Mouse (Mus musculus) cerebellum, adult 18-20 months (tissue): ENCODE results near the gene Hoxa3.

Experiments used
- DNase-seq, 2 experiments: peaks; one replicate each; pipeline ENCODE4 v3.0.0; 2021

Gene Hoxa3

DNA sequence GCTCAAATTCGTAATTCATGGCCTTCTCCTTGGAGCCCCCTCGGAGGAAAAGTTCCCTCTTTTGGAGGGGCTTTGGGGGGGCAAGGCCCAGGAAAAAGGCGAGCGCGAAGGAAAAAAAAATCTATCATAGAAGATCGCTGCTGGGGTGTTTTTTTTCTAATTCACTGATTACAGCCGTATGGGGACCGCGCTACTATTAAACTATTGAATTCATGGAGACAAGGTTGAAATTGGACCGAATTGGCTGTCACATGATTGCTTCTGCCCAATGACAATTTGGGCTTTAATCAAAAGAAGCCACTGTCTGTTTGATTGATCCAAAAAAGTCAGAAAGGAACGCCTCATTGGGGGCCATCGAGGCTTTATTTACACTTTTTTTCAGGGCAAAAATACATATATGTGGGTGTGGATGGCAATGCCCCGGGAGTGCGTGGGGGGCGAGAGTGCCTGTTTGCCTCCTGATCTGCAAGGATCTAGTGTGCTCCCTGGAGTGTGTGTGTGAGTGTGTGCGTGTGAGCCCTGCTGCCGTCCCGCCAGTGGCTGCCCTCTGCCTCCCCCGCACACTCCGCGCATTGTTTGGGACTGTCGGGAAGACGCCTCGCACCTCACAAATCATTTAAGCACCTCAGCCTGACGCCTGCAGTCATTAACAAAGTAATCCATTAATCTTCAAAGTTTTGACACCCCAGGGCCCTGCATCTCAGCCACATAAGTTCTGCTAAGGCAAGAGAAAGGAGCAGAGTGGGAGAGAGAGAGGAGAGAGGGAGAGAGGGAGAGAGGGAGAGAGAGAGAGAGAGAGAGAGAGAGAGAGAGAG lies 48.3 kb downstream of the Hoxa3 start, which contains the start of gene Hoxa2:
Gene Hoxa2, minus strand, starts transcription at position 206 of the 815 bp plus-strand sequence.
- no peak for DNase-seq

DNA sequence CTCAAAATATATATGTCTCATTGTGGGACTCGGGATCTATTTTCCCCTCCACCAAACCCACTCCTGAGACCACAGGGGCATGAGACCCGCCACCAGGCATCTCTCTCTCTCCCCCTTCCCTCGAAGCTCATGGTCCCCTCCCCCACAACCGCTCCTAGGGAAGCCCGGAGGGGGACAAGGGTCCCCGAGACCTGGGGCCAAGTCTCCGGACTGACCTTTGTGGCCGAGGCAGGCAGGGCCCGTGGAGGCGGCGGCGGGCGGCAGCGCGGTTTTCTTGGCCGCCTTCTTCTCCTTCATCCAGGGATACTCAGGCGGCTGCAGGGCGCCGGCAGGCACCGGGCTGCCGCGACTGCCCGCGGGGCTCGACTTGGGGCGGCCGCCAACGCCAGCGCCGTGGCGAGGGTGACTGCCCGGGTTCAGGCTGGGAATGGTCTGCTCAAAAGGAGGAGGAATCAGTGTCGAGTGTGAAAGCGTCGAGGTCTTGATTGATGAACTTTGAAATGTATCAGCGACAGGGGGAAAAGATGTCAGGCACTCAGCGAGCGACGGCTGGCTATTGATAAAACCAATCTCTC lies 49.0 kb downstream of the Hoxa3 start:
- no peak for DNase-seq

DNA sequence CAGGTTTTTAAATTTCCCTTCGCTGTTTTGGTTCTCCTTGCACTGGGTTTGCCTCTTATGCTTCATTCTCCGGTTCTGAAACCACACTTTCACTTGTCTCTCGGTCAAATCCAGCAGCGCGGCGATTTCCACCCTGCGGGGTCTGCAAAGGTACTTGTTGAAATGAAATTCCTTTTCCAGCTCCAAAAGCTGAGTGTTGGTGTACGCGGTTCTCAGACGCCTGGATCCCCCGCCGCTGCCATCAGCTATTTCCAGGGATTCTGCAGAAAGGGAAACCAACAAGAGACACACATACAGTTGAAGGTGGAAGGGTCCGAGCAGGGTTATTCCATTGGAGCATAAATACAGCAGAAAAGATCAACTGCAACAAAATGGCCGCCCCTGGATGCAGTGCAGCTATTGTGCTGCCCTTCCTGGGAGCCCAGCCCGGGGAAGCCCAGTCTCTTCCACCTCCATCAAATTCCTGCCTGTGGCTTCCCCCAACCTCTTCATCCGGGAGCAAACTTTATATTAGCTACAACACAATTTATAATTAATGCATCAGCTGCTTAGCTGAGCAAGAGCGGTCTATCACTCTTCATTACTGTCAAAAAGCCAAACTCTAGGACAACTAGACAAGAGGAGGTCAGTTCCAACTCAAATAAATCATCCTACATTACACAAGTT lies 49.6 kb downstream of the Hoxa3 start:
- DNase-seq = no peak

DNA sequence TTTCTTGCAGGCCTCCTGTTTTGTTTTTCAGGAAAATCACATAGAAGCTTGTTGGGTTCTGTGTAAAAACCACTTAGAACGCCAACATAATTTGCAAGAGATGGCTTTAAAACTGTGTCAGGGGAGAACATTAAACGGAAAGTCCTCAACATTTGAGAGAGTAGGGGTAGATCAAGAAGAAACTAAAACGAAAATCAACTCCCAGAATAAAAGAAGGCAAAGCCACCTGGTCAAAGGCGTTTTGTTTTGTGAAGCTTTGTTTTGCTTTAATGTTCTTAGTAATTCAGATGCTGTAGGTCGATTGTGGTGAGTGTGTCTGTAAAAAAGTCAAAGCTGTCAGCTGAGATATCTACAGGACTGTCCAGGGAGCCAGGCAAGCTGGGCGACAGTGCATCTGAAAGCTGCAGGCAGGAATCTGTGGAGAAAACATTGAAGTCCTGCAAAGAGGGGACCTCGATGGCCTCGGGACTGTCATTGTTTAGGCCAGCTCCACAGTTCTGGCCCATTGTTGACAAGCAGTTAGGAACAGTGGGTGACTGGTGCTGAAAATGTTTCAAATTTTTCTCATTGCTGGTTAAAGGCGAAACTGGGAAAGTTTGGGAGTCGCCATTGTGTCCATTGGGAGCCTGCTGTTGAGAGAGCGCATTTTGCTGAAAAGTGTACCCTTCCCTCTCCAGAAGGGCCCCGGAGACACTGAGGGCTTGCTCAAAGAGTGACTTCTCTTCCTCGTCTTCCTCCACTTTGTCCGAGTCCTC lies 50.3 kb downstream of the Hoxa3 start:
- DNase-seq = no peak

DNA sequence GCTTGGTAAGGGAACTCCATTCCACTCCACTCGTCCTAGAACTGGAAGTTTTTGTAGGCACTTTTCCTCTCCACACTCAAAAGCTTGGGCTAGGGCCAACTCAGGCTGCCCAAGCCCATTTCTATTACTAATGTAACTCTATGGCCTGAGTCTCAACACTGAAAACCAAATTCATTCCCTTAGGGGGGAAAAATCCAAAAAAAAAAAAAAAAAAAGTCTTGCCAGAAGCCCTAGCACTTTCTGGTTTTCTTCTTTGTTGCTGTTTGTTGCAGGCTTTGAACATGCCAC lies 51.1 kb downstream of the Hoxa3 start:
- no peak for DNase-seq

DNA sequence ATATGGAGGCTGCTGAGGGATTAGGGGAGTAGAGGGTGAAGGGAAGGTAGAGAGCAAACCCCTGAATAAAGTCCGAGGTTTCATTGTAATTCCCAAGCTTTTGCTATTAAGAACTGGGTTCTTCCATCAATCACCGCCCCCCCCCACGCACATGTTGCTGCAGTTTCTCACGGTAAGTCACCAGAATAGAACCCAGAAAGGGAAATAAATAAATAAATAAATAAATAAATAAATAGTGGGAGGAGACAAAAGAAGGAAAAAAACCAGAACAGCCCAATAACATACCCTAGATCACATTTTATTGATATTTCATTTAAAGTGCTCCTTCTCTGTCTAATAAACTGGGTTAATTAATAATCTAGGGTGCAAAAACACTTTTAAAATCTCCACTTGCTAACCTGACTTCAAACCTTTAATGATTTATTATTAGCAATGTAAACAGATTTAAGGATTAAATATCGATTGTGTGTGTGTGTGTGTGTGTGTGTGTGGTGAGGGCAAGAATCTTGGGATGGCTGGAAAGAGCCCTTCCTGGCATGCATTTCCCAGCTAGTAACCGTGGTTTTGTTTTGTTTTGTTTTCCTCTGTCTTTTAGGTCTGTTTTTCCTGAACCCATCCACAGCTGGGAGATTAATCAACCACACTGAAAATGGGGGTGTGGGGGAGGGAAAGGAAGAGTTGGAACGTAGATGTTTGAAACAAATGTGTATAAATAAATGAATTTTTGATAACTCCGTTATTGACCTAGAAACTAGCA lies 51.6 kb downstream of the Hoxa3 start:
- no peak for DNase-seq

DNA sequence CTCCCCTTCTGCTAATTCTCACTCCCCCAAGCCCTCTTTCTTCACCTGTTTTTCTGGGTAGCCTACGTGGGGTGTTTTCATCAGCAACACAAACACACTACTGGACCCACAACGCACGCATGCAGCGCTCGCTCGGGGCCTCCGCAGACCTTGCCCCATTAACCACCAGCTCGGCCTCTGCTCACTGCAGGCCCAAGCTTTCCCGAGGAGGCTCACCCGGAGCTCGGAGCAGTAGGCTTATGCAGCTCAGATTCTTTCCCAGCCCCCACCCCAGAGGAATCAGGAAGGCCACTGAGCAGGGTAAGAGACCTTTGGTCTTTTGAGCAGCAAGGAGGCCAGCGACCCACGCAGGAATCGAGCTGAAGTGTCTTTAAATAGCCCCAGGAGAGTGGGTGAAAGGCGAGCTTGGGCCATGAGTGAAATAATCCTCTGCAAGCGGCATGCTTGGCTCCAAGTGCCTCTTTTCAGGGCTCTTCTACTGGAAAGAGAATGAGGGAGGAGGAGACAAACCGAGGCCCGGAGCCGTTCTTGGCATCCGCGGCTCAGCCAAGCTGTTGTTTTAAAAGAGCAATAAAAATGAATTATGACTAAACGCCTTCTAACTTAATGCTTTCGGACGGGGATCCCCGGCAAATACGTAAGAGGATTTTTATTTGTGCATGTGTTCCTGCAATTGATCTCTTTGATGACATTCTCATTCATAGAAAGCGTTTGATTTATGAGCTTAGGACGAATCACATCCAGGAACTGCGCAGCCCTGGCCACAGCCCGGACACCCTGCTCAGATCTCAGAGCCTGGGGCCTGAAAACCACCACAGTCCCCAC lies 52.4 kb downstream of the Hoxa3 start:
- DNase-seq = no peak

DNA sequence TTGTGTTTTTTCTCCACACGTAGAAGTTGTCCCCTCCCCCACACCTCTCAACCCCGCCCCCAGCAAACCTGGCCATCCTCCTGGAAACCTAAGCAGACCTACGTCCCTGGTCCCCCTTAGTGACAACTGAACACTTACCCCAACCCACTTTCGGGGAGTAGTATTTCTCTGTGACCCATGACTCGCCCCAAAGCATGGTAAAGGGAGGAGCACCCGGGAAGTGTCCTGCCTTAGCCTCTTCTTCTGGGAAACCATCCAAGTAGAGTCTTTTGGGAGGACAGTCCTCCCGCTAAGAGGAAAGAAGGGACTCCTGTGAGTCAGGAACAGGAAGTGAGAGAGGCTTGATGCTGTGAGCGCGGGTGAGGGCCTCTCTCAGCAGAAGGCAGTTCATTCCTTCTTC lies 53.2 kb downstream of the Hoxa3 start:
- DNase-seq = no peak

DNA sequence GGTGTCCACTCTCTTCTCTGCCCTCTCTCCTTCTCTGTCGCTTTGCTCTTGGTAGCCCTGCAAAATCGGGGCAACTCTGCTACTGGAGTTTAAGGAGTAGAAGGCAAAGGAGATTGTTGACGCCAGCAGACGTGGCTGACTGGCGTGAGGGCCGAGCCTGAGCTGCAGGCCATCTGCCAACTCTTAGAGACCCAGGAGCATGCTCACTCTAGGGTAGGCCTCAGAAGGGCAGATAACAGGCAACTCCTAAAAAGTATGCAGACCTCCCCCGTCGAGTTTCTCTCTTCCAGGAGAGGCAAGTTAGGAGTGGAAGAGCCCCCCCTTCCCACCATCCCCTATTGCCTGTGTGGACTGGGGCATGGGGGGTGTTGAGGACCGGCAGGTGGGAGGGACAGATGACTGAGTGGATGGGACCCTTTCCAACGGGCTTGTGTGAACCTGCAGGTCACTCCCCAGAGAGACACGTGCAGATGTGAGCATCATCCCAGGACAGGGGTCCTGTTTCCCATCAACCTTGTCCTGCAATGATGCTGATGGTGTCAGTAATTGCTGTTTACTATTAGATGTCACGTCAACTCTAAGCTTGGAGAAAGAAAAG lies 53.9 kb downstream of the Hoxa3 start:
- DNase-seq = no peak

DNA sequence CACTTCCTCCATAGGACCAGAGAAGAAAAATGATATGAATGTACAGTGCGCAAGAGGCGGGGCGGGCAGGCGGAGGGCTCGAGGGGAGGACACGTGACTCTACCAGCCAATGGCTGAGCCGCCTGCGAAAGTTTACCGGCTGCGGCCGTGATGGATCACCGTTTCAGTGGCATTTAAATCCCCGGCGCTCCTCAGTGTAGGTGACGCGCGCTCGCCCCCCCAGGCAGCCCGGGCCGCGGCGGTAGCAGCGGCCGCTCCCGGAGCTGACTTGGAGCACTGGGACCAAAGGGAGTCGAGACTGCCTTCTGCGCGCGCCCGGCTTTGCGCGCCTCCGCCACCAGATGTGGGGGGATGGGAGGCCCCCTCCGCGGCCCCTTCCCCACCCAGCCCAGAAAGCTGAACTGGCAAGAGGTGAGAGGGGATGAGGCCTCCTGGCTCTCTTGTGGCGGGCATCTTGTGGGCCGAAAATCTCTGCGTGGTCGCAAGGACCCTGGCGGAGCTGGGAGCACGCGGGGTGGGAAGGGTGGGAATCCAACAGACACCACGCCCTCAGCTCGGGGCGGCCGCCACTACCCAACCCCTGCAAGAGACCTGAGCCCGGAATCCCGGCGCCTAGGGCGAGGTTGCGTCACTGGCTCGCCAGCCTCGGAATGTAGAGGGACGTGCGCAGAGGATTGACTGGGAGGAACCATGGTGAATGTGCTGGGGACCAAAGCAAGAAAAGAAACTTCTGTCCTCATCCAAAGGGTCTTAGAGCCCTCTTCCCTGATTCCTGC lies 54.7 kb downstream of the Hoxa3 start, which contains the start of gene Hoxa1:
Gene Hoxa1, minus strand, starts transcription at position 42 of the 776 bp plus-strand sequence.
- DNase-seq = no peak

DNA sequence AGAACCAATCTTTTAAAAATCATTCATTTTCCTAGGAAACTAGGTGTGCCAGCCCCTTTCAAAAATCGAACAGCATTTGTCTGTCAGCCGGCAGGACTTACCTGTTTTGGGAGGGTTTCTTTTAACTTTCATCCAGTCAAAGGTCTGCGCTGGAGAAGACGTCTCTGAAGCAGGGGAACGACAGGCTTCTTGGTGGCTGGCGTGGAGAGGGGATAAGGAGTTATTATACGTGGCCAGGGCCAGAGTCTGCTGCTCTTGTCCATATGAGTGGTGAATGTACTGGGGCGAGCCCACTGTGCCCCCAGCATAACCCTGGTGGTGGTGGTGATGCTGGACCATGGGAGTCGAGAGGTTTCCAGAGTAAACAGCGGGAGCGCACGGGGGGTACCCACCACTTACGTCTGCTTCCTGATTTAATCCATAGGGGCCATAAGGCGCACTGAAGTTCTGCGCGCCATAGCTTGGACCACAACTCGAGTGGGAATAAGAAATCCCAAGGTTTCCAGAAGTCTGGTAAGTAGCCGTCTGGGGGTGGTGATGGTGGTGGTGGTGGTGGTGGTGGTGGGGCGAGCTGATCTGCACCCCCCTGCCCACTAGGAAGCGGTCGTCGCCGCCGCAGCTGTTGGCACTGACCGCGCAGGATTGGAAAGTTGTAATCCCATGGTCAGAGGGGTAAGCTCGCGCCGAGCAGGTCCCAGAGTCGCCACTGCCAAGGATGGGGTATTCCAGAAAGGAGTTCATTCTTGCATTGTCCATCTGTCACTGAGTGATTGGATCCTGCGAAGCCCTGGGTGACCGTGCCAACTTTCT lies 55.5 kb downstream of the Hoxa3 start:
- no peak for DNase-seq

DNA sequence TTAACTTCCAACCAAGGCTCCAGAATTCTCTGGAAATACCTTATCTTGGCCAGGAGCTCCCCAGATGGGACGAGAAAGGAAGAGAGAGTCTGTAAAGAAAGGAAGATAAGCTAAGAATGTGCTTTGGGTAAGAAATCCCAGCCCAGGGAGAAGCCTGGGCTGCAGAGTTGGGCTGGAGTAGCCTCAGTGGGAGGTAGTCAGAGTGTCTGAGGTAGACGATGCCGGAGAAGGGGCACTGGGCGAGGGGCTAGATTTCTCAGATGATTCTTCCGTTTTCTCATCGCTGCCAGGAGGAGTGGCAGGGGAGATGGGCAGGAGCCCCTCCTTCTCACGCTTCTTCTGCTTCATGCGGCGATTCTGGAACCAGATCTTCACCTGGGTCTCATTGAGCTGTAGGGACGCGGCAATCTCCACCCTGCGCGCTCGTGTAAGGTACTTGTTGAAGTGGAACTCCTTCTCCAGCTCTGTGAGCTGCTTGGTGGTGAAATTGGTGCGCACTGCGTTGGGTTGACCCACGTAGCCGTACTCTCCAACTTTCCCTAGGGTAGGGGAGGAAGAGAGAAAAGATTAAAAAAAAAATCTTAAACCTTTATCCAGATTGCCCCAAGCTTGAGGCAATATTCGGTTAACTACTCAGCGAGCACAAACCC lies 56.5 kb downstream of the Hoxa3 start:
- no peak for DNase-seq

DNA sequence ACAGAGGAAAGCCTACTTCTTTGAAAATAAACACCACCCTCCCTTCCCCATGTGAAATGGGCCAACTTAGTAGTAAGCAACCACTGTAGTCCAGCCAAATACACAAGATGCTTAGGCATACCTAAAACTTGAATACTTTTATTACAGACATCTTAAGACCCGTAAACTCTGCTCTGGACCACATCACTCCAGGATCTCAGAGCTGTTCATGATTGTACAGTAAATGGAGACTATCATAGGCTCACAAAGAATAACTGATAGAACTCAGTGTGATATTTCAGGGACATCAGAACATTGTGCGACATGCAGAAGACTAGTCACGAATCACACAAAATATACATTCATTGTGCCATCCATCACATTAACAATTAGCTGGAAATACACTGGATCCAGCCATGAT lies 57.7 kb downstream of the Hoxa3 start:
- DNase-seq = no peak

DNA sequence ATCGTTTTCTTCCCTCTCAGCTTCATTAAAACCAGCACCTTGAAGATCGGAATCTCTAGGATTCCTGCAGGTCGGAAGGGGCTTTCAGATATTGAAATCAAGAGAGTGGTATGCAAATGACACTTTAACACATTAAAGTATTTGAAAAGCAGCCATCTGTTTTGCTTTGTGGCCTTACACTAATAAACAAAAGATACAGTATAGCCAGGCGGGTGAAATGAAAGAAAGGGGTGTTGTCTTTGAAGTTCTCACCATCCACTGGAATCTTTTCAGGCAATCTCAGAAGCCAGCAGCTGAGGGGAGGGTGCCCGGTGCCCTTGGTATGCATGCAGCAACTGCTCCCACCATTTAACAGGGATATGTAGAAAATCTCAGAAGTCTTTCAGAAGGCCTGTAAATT lies 59.1 kb downstream of the Hoxa3 start:
- DNase-seq = no peak

DNA sequence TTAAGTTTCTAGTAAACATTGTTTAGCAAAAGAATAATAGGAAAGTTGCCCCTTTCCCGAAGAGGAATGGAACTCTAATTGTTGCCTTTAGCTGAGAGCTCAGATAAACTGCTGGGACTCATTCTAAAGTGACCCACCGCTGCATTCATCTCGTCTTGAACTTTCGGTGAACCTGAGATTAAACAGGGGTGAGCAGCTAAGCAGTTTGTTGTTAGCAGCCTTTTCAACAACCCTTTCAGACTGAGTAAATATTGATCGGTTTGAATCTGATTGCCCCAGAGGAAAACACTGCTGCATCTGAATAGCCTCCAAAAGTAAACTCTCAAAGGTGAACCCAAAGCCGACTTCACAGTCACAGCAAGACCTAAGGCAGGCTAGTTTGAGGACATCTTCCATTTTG lies 59.9 kb downstream of the Hoxa3 start:
- no peak for DNase-seq

DNA sequence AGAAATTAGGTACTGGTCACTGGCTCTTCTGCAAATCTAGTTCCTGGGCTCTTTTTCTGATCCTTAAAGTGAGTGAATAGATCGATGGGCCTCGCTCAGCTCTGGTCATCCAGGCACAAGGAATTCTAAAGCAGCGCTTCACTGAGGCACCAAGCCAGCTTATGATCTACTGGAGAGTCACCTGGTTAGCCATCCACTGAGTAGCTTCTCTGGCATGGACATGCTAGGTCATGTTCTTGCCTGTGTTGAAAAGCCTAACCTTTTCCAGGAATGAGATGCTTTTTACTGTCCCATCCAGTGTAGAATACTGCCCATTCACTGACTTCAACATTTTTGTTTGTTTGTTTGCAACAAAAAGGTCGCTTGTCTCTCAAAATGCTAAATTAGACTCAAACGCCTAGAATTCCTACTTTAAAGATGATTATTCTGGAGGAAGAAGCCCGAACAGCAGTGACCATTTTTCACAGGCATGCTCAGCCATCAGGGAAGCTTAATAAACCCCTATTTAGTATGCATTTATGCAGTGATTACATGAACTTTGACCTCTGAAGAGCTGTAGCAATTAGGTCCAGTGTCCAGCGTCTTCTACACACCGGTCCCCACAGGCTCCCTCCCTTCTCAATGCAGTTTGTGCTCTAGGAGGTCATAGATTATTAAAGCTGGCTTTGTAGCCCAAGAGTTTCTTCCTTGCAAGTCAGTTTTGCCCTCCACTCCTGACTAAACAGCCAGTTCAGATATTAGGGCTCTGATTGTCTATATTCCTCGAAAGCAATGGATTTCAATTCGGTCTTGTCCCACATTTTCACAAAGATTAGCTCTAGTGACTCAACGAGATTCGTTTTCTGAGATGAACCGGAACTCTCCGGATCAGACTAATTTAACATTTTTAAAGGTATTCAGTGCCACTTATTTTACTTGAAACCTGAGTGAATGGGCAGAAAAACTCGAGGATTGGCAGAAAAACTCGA lies 60.6 kb downstream of the Hoxa3 start:
- DNase-seq = no peak

DNA sequence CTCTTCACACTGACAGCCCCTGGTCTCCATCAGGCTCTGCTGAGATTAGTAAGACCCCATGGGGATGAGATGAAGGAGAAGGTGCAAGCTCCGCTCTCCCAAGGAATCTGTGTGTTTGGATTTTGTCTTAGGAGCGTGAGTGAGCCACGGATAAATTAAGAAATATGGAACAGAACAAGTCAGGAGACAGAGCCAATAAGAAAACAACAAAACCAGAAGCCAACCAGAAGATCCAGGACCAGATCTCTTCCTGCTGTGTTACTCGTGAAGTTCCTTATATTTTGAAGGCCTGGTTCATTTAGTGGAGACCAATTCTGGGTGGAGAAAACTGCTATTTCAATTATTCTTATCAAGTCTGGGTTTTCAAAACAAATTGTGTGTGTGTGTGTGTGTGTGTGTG lies 61.6 kb downstream of the Hoxa3 start:
- DNase-seq = no peak

DNA sequence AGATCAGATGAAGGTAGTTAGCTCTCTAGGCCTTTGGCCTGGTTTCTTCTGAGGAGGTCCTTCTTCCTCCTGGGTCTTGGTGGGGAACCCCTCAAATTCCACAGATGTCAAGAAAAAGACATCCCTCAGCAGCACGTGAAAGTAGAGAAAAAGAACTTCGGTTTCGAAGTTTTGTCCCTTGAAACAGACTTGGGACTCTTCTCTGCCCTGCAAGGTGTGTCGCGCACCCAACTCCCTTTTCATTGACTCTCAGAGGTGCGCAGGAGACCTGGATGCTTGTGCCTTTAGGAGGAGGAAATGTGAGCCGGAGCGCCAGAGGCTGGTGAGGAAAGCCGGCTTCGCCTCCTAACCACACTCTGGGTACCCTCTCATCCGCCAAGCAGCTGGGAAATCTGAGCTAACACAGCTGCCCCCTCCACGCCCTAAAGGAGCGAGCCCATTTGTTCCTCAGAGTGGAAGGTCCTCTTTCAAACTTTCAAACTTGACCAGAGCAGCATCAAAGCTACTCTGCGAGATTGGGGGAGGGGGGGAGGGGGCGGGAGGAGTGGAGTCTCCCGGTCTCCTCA lies 62.7 kb downstream of the Hoxa3 start:
- no peak for DNase-seq
